Mouse (Mus musculus) frontal cortex, adult 2 months (tissue): ENCODE measurements around the gene Gclc. TPM values are rescaled to one million over a fixed set of nuclear protein-coding genes. Genes with fewer than 3 reads are reported as not detected.

Experiments
- DNase-seq, 2 experiments: peaks; one replicate each; pipeline ENCODE4 v3.0.0; 2022; ENCODE audit warnings: low spot score in 1 of 2; ENCODE audit errors: extremely low spot score in 1 of 2
- polyA plus RNA-seq: library from polyadenylated mRNA; depleted of rRNA; stranded (reverse); fragments of >200 nt; gene quantifications from 2 replicates; pipeline ENCODE4 v1.2.3, GENCODE M21; 2012; rRNA removed

Gene Gclc
- polyA plus RNA-seq, 1 experiment, result 39.4 TPM

DNA sequence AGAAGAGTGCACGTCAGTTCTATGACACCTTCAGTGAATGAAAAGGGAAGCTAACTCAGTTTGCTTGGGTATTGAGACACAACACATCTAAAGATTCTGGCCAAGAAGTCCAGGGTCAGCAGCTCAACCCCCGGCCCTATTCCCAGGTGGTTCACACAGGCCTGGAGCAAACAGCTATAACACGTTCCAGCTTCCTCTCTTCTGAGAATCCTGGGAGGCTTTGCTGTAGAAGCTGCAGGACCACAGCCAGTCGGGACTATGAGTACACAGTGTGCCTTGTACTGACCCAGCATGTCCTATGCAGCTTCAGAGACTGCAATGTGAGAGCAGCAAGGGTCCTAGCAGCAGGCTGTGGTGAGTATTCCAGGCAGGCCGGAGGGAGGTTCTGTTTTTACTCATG lies 84.3 kb downstream of the Gclc start:
- no peak for DNase-seq

Other genes with a start within 250 kb of the Gclc start
- 20.0 and 20.6 TPM in 2 replicates for gene Lrrc1, start 209.7 kb upstream of the Gclc start, polyA plus RNA-seq
- gene Klhl31, start 118.0 kb upstream of the Gclc start, polyA plus RNA-seq, result 0.02 and 0.08 TPM in 2 replicates
- gene Elovl5, start 162.8 kb downstream of the Gclc start, polyA plus RNA-seq, result 97.3 and 105 TPM in 2 replicates